Mouse (Mus musculus): ENCODE measurements around the gene Mbd3. TPM values are rescaled to one million over a fixed set of nuclear protein-coding genes. Genes with fewer than 3 reads are reported as not detected.
A peak's percentile ranks its signal among the peaks of the same experiment; 100 is the strongest.

Gene Mbd3
- polyA plus RNA-seq, 1 experiment from 2014 or later = 81.1 TPM

- TF ChIP-seq EP300 (optimal IDR thresholded peaks at IDR 0.05) (no peak), CTCF (IDR thresholded peaks at IDR 0.05; ENCODE audit: low read depth) (no peak)
- peaks cover 12% of the 10 kb centered on the region; the same call in 1 of the 2 replicates for H3K4me1 ChIP-seq (replicated peaks; ENCODE audit: control insufficient read depth, insufficient read depth)
- H3K36me3 ChIP-seq (ENCODE audit: control insufficient read depth, insufficient read depth, low read length) = peaks cover 16% of the 10 kb centered on the region
- no peak for ATAC-seq (ENCODE audit: low FRiP score, low TSS enrichment)
- no peak for DNase-seq (ENCODE audit: low spot score)
- 24% methylated on average over 7 of the region's 7 CpGs for WGBS
- H3K27me3 ChIP-seq (ENCODE audit: control insufficient read depth, insufficient read depth, low read length) = no peaks in the 10 kb centered on the region
- peak overlapping the region; percentile 83 for H3K4me2 ChIP-seq (replicated peaks; ENCODE audit: low read depth)
- peak overlapping the region; percentile 73 for H3K4me3 ChIP-seq (ENCODE audit: low read depth, low read length)
- H3K27ac ChIP-seq (replicated peaks) = no peak overlapping the region
- H3K9ac ChIP-seq (ENCODE audit: low read length) = peak overlapping the region; percentile 92
- H3K9me3 ChIP-seq (ENCODE audit: control insufficient read depth, low read length) = no peaks in the 10 kb centered on the region
Observed at GRCm38 (mm10) chr10:80385310-80385709, 14.0 kb downstream of the Mbd3 start.

- H3K9me3 ChIP-seq (ENCODE audit: control insufficient read depth, low read length) = no peaks in the 10 kb centered on the region
- H3K4me2 ChIP-seq (replicated peaks; ENCODE audit: low read depth) = peak overlapping the region; percentile 83
- H3K36me3 ChIP-seq (ENCODE audit: control insufficient read depth, insufficient read depth, low read length) = peaks cover 16% of the 10 kb centered on the region
- DNase-seq (ENCODE audit: low spot score) = no peak
- TF ChIP-seq EP300 (optimal IDR thresholded peaks at IDR 0.05) = no peak
- TF ChIP-seq CTCF (IDR thresholded peaks at IDR 0.05; ENCODE audit: low read depth) = no peak
- no peak overlapping the region for H3K4me3 ChIP-seq (ENCODE audit: low read depth, low read length)
- no peak overlapping the region for H3K27ac ChIP-seq (replicated peaks)
- peak overlapping the region; percentile 23; the same call in 1 of the 2 replicates for H3K9ac ChIP-seq (ENCODE audit: low read length)
- H3K27me3 ChIP-seq (ENCODE audit: control insufficient read depth, insufficient read depth, low read length) = no peaks in the 10 kb centered on the region
- peaks cover 12% of the 10 kb centered on the region; the same call in 1 of the 2 replicates for H3K4me1 ChIP-seq (replicated peaks; ENCODE audit: control insufficient read depth, insufficient read depth)
- no peak for ATAC-seq (ENCODE audit: low FRiP score, low TSS enrichment)
- WGBS = 71% methylated on average over 7 of the region's 7 CpGs
Observed at GRCm38 (mm10) chr10:80384709-80385108, 14.6 kb downstream of the Mbd3 start.

GRCm38 (mm10) chr10:80384115-80384639, 15.2 kb downstream of the Mbd3 start:
- DNase-seq (ENCODE audit: low spot score) = no peak
- TF ChIP-seq EP300 (optimal IDR thresholded peaks at IDR 0.05) = no peak
- no peak for TF ChIP-seq CTCF (IDR thresholded peaks at IDR 0.05; ENCODE audit: low read depth)
- Histone ChIP-seq H3K27me3 (ENCODE audit: control insufficient read depth, insufficient read depth, low read length) (no peaks in the 10 kb centered on the region), H3K9ac (ENCODE audit: low read length) (no peak overlapping the region), H3K4me3 (ENCODE audit: low read depth, low read length) (no peak overlapping the region), H3K36me3 (ENCODE audit: control insufficient read depth, insufficient read depth, low read length) (peaks cover 16% of the 10 kb centered on the region), H3K27ac (replicated peaks) (no peak overlapping the region), H3K9me3 (ENCODE audit: control insufficient read depth, low read length) (no peaks in the 10 kb centered on the region), H3K4me2 (replicated peaks; ENCODE audit: low read depth) (no peak overlapping the region), H3K4me1 (replicated peaks; ENCODE audit: control insufficient read depth, insufficient read depth) (peaks cover 12% of the 10 kb centered on the region; the same call in 1 of the 2 replicates)
- ATAC-seq (ENCODE audit: low FRiP score, low TSS enrichment) = no peak
- 86% methylated on average over 4 of the region's 4 CpGs for WGBS

- 54% methylated on average over 4 of the region's 4 CpGs for WGBS
- Histone ChIP-seq H3K27ac (replicated peaks) (no peak overlapping the region), H3K27me3 (ENCODE audit: control insufficient read depth, insufficient read depth, low read length) (no peaks in the 10 kb centered on the region), H3K4me1 (replicated peaks; ENCODE audit: control insufficient read depth, insufficient read depth) (peaks cover 12% of the 10 kb centered on the region; the same call in 1 of the 2 replicates), H3K4me3 (ENCODE audit: low read depth, low read length) (no peak overlapping the region), H3K9me3 (ENCODE audit: control insufficient read depth, low read length) (no peaks in the 10 kb centered on the region), H3K4me2 (replicated peaks; ENCODE audit: low read depth) (no peak overlapping the region), H3K36me3 (ENCODE audit: control insufficient read depth, insufficient read depth, low read length) (peaks cover 16% of the 10 kb centered on the region), H3K9ac (ENCODE audit: low read length) (no peak overlapping the region)
- peak; percentile 42; the same call in 1 of the 2 replicates for TF ChIP-seq CTCF (IDR thresholded peaks at IDR 0.05; ENCODE audit: low read depth)
- TF ChIP-seq EP300 (optimal IDR thresholded peaks at IDR 0.05) = no peak
- no peak for DNase-seq (ENCODE audit: low spot score)
- ATAC-seq (ENCODE audit: low FRiP score, low TSS enrichment) = no peak
Observed at GRCm38 (mm10) chr10:80383431-80383830, 15.9 kb downstream of the Mbd3 start.

GRCm38 (mm10) chr10:80382641-80383365, 16.5 kb downstream of the Mbd3 start:
- peaks cover 16% of the 10 kb centered on the region for H3K36me3 ChIP-seq (ENCODE audit: control insufficient read depth, insufficient read depth, low read length)
- no peak overlapping the region for H3K4me3 ChIP-seq (ENCODE audit: low read depth, low read length)
- 77% methylated on average over 7 of the region's 7 CpGs for WGBS
- H3K27ac ChIP-seq (replicated peaks) = no peak overlapping the region
- no peaks in the 10 kb centered on the region for H3K9me3 ChIP-seq (ENCODE audit: control insufficient read depth, low read length)
- no peak overlapping the region for H3K9ac ChIP-seq (ENCODE audit: low read length)
- no peak overlapping the region for H3K4me2 ChIP-seq (replicated peaks; ENCODE audit: low read depth)
- peaks cover 12% of the 10 kb centered on the region; the same call in 1 of the 2 replicates for H3K4me1 ChIP-seq (replicated peaks; ENCODE audit: control insufficient read depth, insufficient read depth)
- no peak for ATAC-seq (ENCODE audit: low FRiP score, low TSS enrichment)
- H3K27me3 ChIP-seq (ENCODE audit: control insufficient read depth, insufficient read depth, low read length) = no peaks in the 10 kb centered on the region
- no peak for TF ChIP-seq EP300 (optimal IDR thresholded peaks at IDR 0.05)
- no peak for TF ChIP-seq CTCF (IDR thresholded peaks at IDR 0.05; ENCODE audit: low read depth)
- no peak for DNase-seq (ENCODE audit: low spot score)

- ATAC-seq (ENCODE audit: low FRiP score, low TSS enrichment) (no peak), DNase-seq (ENCODE audit: low spot score) (no peak)
- TF ChIP-seq CTCF (IDR thresholded peaks at IDR 0.05; ENCODE audit: low read depth) = peak; percentile 73
- no peak for TF ChIP-seq EP300 (optimal IDR thresholded peaks at IDR 0.05)
- Histone ChIP-seq H3K36me3 (ENCODE audit: control insufficient read depth, insufficient read depth, low read length) (peaks cover 16% of the 10 kb centered on the region), H3K27me3 (ENCODE audit: control insufficient read depth, insufficient read depth, low read length) (no peaks in the 10 kb centered on the region), H3K4me1 (replicated peaks; ENCODE audit: control insufficient read depth, insufficient read depth) (no peaks in the 10 kb centered on the region), H3K9ac (ENCODE audit: low read length) (no peak overlapping the region), H3K4me2 (replicated peaks; ENCODE audit: low read depth) (no peak overlapping the region), H3K27ac (replicated peaks) (no peak overlapping the region), H3K4me3 (ENCODE audit: low read depth, low read length) (no peak overlapping the region), H3K9me3 (ENCODE audit: control insufficient read depth, low read length) (no peaks in the 10 kb centered on the region)
- WGBS = 47% methylated on average over 10 of the region's 10 CpGs
Observed at GRCm38 (mm10) chr10:80377716-80378115, 21.6 kb downstream of the Mbd3 start.

Data from stomach, postnatal 0 days (tissue).